Mouse (Mus musculus): ENCODE results near the gene Gm20905.
"Not testable (repeated sequence)": the region's sequence is repeated elsewhere in the genome, so short reads cannot be mapped to it uniquely, and the experiment has no call there.

The Gm20905 gene

GRCm38 (mm10) chrY:37259503-37259902, at the start of gene Gm20905:
Gene Gm20905 (minus strand): TSS chrY:37259603.
- not testable (repeated sequence) for DNase-seq (ENCODE audit: low spot score)

Data from MN1 (cell line).